Mouse (Mus musculus): ENCODE measurements around the gene Oard1. TPM values are rescaled to one million over a fixed set of nuclear protein-coding genes. Genes with fewer than 3 reads are reported as not detected.

Gene Oard1
- total RNA-seq, 2 experiments from 2014 or later = 10.7 to 10.9 TPM

DNA sequence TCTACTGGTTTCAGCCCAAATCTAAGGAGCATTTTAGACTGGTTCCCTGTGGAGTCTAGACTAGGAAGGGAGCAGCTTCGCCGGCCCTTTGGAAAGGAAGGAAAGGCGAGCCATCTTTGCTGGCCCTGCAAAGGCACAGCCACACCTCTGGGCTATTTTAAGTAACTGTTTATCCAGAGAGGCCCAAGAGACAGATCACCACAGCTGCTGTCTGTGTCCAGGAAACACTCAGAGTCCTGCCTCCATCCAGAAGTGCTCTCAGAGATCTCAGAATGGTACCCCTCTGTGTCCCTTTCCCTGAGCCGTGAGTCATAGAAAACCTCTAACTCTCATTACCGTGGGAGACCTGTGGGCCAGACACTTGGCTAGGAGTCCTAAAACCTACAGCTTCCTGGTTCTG lies 20.6 kb downstream of the Oard1 start:
- DNase-seq (ENCODE audit: extremely low spot score in 1 of 2, low spot score in 2 of 2) = no peak
- intact Hi-C loops (cut with DNase I) = no loop called here

DNA sequence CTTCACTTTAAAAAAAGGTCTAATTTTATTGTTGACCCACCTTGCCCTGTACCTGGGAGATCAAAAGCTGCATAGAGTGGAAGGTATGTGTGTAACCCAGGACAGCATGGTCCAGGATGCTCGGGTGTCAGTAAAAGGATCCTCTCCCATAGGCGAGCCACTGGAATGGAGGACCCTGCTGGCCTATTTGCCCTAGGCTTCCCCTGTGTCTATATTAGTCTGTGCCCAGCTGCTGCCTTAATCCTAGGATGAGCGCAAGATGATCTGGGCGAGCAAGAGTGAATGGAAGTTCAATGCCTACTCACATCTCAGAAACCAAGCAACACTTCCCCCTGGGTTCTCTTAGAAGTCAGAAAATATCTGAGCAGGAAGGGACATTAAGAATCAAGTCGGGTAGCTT lies 21.2 kb downstream of the Oard1 start:
- intact Hi-C loops (cut with DNase I) = no loop called here
- no peak for DNase-seq (ENCODE audit: extremely low spot score in 1 of 2, low spot score in 2 of 2)

DNA sequence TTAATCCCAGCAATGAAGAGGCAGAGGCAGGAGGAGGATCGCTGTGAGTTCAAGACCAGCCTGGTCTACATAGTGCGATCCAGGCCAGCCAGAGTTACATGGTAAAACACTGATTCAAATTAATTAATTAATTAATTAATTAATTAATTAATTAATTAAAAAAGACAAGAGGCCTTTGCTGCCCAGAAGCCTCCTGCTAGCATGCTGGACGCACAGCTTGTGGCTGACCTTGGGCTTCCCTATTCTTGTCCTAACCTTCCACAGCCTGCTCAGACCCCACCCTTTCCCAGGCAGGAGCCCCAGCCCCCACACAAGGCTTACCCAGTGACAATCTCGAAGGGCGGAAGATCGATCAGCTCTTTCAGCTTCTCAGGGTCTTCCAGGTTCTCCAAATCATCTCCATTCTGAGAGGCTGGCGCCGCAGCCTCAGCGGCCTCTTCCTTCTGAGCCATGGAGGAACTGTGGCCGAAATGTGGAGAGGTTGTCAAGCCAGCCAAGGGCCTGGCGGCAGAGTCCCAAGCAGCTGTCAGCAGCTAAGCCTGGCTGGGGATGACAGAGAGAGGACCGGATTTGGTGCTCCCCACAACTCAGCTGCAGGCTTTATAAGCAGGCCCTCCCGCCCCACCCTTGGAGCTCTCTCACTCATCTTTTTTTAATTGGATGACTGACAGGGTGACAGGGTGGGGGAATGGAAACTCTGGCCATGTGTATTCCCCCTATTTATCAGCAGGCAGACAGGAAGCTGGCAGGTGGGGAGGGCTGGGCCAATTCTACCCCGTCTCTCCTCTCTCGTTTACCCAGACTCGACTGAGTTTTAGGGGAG lies 22.6 kb downstream of the Oard1 start, which contains the start of gene Apobec2:
Gene Apobec2 (minus strand): TSS at position 773 of the 823 bp plus-strand sequence.
- intact Hi-C loops (cut with DNase I) = no loop called here
- no peak for DNase-seq (ENCODE audit: extremely low spot score in 1 of 2, low spot score in 2 of 2)

DNA sequence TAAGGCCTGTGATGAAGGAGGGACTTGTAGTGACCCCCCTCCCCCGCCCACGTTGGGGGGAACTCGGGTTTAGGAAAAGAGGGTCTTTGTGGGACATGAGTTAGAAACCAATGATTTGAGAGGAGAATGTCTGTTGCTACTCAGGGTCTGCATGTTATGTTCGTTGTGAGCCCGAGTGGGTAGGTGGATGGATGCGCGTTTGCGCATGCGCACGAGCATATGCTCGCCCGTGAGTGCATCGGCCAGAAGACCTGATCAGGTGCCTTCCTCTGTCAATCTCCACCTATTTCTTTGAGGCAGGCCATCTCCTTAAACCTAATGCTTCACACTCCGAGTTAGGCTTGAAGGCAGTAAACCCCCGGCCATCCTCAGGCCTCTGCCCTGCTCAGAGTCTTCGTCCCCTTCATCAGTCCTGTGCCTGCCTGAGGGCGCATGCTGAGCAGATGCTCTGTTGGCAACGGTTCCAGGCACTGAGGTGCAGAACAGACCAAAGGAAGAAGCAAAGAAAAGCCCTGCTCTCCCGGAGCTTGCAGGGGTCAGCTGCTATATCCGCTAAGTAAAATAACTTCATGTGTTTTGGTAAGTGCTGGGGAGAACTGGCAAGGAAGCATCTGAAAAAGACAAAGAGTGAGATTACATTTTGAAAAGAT lies 23.3 kb downstream of the Oard1 start:
- DNase-seq (ENCODE audit: extremely low spot score in 1 of 2, low spot score in 2 of 2) = no peak
- intact Hi-C loops (cut with DNase I) = no loop called here

DNA sequence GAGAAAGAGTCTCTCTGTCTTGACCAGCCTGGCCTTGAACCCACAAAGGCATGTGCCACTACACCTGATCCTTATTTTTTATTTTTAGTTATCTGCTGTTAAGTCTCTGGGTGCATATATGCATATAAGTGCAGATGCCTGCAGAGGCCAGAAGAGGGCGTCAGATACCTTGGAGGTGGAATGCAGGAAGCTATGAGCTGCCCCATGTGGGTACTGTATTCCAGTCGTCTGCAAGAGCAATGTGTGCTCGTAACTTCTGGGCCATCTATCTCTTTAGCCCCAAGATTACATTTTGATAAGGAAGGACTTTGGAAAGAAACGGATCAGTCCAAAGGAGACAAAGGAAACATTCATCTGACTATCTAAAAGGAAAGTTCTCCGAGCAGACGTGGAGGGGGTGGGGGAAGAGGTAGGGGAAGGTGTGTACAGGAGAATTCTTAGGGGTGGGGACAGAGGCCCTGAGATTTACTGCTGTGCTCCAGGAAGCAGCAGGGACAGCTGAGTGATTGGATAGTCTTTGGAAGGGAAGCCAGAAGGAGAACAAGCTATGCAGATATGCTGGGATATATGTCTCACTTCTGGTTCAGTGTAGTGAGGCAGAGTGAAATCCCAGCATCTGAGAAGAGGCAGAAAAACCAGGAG lies 24.0 kb downstream of the Oard1 start:
- no peak for DNase-seq (ENCODE audit: extremely low spot score in 1 of 2, low spot score in 2 of 2)
- intact Hi-C loops (cut with DNase I) = no loop called here

DNA sequence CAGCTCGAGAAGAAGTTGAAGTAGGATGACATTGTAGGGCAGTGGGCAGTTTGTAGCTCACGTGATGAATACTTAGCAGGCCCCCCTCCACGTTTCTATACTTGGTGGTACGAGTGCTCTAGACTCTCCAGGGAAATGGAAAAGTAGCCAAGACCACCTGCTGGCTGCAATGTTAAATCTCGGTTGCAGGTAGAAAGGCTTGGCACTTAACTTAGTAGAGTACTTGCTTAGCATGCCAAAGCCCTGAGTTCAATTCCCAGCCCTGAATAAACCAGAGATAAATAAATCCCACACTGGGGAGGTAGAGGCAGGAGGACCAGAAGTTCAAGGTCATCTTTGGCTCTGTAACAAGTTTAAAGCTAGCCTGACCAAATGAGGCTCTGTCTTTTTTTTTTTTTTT lies 24.7 kb downstream of the Oard1 start:
- DNase-seq (ENCODE audit: extremely low spot score in 1 of 2, low spot score in 2 of 2) = no peak
- intact Hi-C loops (cut with DNase I) = no loop called here

DNA sequence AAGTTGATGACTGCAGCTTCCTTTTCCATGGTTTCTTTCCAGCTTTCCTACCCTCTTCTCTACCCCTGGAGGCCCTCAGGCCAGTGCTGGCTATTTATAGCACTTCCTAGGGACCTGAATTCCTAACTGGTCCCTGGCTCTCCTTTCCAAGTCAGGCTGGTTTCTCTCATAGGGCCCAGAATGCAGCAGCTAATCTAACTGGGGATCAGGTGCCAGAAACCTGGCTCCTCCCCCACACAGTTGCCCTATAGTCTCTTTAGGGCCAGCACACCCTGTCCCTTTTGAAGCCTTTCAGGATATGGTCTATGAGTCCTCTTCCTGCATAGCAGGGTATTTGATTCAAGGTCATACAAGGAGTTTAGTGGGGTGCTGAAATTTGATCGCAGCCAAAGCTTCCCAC lies 26.7 kb downstream of the Oard1 start:
- intact Hi-C loops (cut with DNase I) = no loop called here

DNA sequence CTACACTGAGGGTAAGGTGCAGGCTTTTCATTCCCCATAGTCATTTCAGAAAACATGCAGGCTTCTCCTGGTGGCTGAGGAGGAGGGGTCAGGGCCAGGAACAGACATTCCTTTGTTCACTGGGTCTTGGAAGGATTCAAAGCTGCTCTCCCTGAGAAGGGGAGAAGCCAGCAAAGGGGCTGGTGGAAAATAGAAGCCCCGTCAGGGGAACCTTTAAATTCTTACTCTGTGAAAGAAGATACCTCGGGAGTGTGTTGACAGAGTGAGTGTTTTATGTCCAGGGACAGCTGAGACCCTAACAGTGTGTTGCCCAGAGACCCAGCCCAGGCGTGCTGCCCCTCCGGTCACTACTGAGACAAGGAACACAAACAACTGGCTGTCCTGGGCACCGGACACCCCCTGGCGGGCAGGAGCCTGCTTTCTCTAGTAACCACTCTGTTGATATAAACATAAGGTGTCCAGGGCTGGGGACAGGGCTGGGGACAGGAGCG lies 27.7 kb downstream of the Oard1 start:
- no peak for DNase-seq (ENCODE audit: extremely low spot score in 1 of 2, low spot score in 2 of 2)
- intact Hi-C loops (cut with DNase I) = no loop called here

More for the DNA sequence above, 26.7 kb downstream of the Oard1 start:
- no peak for DNase-seq (ENCODE audit: extremely low spot score in 1 of 2, low spot score in 2 of 2)

DNA sequence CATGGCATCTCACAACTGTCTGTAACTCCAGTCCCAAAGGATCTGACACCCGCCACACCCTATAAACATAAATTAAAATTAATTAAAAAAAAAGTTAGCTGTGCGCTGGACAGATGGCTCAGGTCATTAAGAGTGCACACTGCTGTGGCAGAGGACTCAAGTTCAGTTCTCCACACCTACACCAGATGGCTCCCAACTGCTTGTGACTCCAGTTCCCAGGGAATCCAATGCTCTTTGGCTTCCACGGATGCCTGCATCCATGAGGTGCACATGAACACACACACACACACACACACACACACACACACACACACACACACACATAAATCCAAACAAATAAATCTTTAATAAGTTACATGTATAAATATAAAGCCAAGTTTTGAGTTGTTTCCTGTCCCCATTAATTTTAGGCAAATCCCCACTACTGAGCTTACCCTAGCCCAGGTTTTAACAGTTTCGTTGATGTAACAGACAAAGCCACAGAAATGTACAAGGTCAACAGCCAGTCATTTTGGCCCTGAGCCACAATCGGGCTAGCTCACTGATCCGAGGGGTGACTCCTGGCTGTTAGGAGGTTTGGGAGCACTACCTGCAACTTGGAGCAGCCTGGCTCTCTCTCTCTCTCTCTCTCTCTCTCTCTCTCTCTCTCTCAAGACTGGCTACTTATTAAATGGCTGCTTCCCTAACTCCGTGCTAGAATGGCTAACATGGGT lies 33.1 kb downstream of the Oard1 start:
- no peak for DNase-seq (ENCODE audit: extremely low spot score in 1 of 2, low spot score in 2 of 2)
- intact Hi-C loops (cut with DNase I) = no loop called here

DNA sequence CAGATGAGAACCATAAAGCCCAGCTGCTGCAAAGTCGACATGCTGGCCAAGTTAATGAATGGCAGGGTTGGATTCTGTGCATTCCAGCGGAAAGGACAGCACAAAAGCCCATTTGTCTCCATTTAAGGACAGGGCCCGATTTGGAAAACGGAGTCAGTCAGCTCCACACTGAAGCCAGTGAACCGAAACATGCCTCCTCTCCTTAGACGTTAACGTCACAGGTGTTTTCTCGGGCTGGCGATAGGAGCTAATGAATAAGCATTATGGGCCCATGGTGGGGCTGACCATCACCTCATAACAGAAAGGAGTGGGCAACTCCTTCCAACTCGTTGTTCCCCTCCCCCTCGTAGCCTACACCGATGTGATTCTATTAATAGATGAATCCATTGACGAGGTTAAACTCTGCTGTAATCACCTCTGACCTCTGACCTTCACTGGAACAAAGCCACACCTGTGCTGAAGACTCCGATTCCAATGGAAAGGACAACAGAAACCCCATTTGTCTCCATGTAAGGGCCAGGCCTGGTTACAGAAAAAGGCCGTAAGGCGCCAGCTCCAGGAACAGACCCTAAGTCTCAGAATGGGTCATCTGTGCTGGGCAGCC lies 33.8 kb downstream of the Oard1 start:
- no peak for DNase-seq (ENCODE audit: extremely low spot score in 1 of 2, low spot score in 2 of 2)
- intact Hi-C loops (cut with DNase I) = no loop called here

DNA sequence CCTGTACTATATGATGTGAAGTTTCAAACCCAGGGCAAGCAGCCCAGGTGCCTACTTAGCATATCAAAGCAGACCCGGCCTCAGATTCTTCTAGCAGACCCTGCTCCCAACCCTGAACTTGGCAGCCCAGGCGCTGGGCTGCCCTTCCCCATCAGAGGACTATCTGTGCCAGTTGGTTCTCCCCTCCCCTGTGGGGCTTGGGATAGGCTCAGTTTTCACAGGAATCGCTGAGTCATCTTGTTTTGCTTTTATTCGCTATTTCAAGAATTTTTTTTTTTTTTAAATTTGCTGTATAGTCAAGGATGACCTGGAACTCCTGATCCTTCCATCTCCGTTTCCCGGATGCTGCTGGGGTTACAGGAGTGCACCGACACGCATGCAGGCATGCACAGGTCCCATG lies 37.9 kb downstream of the Oard1 start:
- no peak for DNase-seq (ENCODE audit: extremely low spot score in 1 of 2, low spot score in 2 of 2)
- intact Hi-C loops (cut with DNase I) = no loop called here

DNA sequence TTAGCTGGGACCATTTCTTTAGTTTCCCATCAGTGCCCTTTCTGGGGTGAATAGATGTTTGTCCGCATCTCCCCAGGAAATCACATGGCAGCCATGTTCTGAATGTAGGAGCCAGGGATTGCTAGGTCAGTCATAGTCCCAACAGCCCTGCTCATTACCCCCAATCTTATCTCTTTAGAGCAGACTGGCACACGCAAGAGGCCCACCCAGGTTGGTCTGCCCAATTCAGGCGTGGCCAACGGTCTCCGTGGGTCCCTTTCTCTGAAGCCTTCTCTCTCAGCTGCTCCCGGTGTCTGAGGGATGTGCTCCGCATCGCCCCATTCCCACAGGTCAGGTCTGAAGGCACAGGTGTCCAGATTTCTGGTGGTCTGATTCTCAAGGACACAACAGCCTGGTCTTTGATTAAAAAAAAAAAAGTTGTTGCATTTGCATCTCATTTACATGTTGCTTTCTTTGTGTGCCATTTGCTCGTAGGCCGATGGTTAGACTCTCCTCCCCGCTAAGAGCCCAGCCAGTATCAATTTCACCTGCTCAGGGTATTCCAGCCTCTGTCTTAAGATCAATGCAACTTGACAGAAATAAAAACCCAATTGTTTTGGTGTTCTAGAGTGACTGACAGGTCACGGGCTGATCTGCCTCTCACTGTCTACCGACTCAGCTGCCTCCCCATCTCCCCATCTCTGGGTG lies 41.0 kb downstream of the Oard1 start:
- DNase-seq (ENCODE audit: extremely low spot score in 1 of 2, low spot score in 2 of 2) = no peak
- intact Hi-C loops (cut with DNase I) = no loop called here

DNA sequence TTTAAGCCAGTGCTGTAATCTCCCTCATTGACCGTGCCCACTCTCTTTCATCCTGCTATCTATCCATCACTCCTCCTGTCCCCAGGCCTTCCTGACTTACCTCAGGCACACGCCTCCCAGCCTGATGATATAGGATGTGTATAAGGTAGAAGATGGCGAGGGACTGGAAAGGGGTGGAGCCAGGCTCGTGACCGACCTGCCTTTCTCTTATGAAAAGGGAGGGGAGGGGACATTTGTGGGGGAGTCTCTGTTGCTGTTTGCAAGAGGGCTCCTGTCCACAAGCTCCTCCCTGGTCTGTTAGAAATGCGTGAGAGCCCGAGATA lies 41.5 kb downstream of the Oard1 start, which contains the start of gene Tspo2:
Gene Tspo2 (minus strand): TSS at position 170 of the 323 bp plus-strand sequence.
- DNase-seq (ENCODE audit: extremely low spot score in 1 of 2, low spot score in 2 of 2) = no peak
- intact Hi-C loops (cut with DNase I) = no loop called here

DNA sequence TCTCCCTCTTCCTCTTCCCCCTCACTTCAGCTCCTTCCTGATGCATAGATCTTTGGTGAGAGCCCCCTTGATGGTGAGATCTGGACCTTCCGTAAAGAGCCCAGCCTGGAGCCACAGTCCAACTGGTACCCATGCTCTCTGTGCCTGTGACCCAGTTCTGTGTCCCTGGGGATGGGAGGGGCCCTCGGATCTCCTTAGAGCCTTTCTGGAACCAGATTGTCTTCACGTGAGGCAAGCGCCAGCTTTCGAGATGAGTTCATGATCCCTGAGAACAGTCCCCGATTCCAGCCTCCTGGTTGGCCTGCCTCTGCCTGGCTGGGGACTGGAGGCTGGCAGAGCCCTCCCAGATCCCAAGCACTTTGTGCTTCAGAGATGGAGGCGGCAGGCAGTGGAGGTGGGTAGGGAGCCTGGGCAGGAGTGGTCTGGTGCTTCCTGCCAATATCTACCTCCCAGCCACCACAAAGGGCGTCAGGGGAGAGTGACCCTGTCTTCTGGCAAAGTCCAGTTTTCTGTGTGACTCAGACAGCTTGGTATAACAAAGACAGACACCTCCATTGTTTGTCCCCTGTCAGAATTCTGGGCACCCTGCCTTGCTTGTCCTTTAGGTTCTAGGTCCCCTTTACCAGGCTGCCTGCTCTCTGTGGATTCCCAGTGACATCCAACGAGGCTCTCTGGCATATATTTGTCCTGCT lies 42.1 kb downstream of the Oard1 start:
- DNase-seq (ENCODE audit: extremely low spot score in 1 of 2, low spot score in 2 of 2) = no peak
- intact Hi-C loops (cut with DNase I) = no loop called here

DNA sequence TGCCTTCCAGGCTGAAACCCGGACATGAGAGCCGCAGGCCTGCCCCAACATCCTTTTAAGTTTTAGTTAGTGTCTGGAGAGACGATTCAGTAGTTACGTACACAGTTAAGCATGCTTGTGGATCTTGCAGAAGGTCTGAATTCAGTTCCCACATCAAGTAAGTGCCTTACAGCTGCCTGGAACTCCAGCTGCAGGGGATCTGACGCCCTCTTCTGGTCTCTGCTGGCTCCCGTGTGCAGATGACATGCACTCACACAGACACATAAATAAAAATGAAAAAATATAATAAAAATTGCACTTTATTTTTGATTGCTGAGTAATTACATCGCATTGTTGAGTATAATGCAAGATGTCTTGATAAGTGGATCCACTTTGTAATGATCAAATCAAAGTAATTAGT lies 43.7 kb downstream of the Oard1 start:
- intact Hi-C loops (cut with DNase I) = no loop called here
- DNase-seq (ENCODE audit: extremely low spot score in 1 of 2, low spot score in 2 of 2) = no peak

DNA sequence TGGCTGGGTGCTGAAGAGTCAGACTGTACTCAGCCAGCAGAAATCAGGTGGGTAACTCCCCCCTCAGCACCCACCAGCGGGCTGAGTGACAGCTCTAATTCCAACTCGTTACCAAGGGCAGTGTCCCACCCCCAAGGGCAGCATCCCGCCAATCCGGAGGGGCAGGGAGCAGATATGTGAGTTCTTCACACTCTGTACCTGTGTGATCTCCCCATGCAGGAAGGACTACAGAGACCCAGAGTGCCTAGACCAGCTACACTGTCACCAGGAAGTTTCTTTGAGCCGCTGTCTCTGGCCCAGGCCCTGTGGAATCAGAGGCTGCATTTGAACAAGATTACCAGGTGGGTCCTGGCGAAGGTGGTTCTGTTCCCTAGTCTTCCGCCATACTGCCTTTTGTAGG lies 44.4 kb downstream of the Oard1 start:
- DNase-seq (ENCODE audit: extremely low spot score in 1 of 2, low spot score in 2 of 2) = no peak
- intact Hi-C loops (cut with DNase I) = no loop called here

DNA sequence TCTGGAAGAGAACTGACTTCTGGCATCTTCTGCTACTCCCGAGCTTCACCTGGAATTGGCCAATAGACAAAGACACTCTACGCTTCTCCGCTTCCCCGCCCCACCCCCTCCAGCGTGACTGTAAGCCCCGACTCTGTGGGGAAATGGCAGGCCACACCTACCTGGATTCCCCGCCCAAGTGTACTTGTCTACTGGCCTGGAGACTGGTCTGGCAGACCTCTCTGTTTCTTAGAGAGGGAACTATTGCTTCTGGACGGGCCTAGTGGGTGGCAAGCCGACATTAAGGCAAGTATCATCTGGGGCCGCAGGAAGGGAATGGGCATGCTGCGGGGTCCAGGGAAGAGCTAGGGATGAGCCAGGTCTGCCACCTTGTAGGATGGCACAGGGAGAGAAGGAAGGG lies 44.9 kb downstream of the Oard1 start, which contains the start of gene Unc5cl:
Gene Unc5cl (plus strand): TSS at position 214 of the 400 bp plus-strand sequence.
- intact Hi-C loops (cut with DNase I) = no loop called here

DNA sequence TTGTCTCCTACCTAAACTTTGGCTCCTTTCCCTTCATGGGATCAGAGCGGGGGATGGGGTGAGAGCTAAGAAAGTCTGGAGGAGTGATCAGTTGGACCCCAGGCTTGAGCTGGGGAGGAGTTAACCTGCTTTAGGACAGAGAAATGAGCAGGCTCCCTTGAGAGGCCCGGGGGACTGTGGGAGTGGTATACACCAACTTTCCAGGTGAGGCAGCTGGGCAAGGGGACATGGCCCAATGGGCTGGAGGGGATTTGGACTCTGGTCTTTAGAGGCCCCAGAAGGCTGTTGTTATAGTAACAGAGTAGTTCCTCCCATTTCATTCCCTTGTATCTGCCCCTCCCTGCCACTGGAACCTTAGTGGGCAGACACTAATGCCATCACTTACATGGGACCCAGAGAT lies 46.1 kb downstream of the Oard1 start:
- intact Hi-C loops (cut with DNase I) = no loop called here

More for the DNA sequence above, 44.9 kb downstream of the Oard1 start, which contains the start of gene Unc5cl:
- no peak for DNase-seq (ENCODE audit: extremely low spot score in 1 of 2, low spot score in 2 of 2)

More for the DNA sequence above, 46.1 kb downstream of the Oard1 start:
- DNase-seq (ENCODE audit: extremely low spot score in 1 of 2, low spot score in 2 of 2) = no peak
